Mouse (Mus musculus): ENCODE results near the gene Exosc1. TPM values are rescaled to one million over a fixed set of nuclear protein-coding genes. Genes with fewer than 3 reads are reported as not detected.

The Exosc1 gene
- polyA plus RNA-seq, 1 experiment: 46.5 TPM

DNA sequence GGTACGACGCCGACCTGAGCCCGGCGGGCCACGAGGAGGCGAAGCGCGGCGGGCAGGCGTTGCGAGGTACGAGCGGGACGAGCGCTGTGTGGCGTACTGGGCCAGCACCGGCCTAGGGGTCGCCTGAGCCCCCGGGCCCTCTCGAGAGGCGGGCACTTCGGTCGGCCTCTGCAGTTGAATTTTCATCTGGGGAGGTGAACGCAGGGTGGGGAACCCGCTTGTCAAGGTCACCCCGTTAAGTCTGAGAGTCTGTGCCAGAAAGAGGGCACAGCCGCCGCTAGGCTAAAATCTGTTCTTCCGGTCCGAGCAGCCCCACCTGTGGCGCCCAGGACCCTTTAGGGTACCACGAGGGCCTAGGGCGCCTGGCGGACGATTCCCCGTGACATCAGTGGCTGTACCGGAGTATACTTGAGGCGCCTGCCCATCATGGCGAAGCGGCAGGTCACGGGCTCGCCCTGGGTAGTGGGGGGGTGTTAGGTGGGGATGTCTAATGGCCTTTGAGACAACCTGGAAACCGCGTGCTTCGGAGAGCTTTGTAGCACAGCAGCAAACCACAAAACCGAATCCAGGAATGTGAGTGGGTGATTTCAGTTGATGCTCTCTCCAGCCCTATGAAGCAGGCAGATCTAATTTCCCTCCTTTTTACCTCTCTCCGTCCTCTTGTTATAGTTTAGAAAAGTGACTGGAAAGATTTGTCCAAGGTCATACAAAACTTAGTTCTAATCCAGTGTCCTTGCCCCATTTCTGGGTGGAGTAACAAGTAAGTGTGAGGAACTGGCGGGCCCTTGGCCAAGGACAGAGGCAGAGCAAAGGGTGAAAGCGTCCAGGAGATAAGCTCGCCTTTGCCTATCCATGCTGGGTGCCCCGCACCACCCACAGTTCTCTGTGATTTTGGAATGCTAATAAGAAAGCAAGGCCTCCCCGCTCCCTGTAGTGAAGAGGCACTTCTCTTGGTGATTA, 20.8 kb downstream of the Exosc1 start:
- Histone ChIP-seq H3K79me2 (ENCODE audit: control insufficient read depth, insufficient read depth) (peaks cover 56% of the 10 kb centered on the region), H3K27me3 (ENCODE audit: control insufficient read depth, insufficient read depth, insufficient read length) (no peaks in the 10 kb centered on the region), H3K4me3 (ENCODE audit: insufficient read depth, poor library complexity, severe bottlenecking) (peak overlapping the region; percentile 94), H3K36me3 (ENCODE audit: control insufficient read depth, insufficient read depth) (peaks cover 41% of the 10 kb centered on the region), H3K79me3 (ENCODE audit: low read depth) (peaks cover 51% of the 10 kb centered on the region), H3ac (ENCODE audit: control insufficient read depth, insufficient read length, low read depth) (peak overlapping the region; percentile 100)
- TF ChIP-seq MYOG (IDR thresholded peaks at IDR 0.05; ENCODE audit: control insufficient read depth, extremely low read depth, insufficient read length) (no peak), MAX (IDR thresholded peaks at IDR 0.05) (peak; percentile 58)

GRCm38 (mm10) chr19:41911178-41912073, 21.8 kb downstream of the Exosc1 start, which contains the start of gene Pgam1:
Gene Pgam1, plus strand, starts transcription at chr19:41911923.
- H3K4me3 ChIP-seq (ENCODE audit: insufficient read depth, poor library complexity, severe bottlenecking): peak within 1 kb of the TSS; percentile 94
- no peaks in the 10 kb centered on the region for H3K27me3 ChIP-seq (ENCODE audit: control insufficient read depth, insufficient read depth, insufficient read length)
- H3K79me3 ChIP-seq (ENCODE audit: low read depth): peaks cover 43% of the 10 kb centered on the region
- H3K36me3 ChIP-seq (ENCODE audit: control insufficient read depth, insufficient read depth): peaks cover 31% of the 10 kb centered on the region
- H3K79me2 ChIP-seq (ENCODE audit: control insufficient read depth, insufficient read depth): peaks cover 47% of the 10 kb centered on the region
- TF ChIP-seq MAX (IDR thresholded peaks at IDR 0.05) (peak; percentile 79), USF1 (IDR thresholded peaks at IDR 0.05; ENCODE audit: low read depth) (no peak)
- peak within 1 kb of the TSS; percentile 100 for H3ac ChIP-seq (ENCODE audit: control insufficient read depth, insufficient read length, low read depth)

DNA sequence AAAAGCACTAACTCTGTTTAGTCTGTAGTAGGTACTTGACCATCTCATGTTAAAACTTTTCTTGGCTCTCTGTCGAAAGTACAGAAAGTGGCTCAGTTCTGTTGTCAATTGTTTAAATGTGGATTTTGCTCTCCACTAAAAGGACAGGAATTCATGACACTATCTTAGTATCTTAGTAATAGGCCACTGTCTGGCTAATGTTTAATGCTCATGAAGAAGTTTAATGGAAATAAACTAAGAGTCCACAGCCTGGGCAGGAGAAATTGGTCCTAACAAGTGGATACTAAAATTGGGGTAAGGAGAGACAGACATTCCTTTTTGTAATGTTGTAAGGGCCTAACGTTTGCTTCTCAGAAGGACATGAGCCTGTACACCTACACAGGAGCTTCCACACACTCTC, 22.8 kb downstream of the Exosc1 start:
- Histone ChIP-seq H3K36me3 (ENCODE audit: control insufficient read depth, insufficient read depth) (peaks cover 21% of the 10 kb centered on the region), H3K79me3 (ENCODE audit: low read depth) (peaks cover 35% of the 10 kb centered on the region), H3ac (ENCODE audit: control insufficient read depth, insufficient read length, low read depth) (no peak overlapping the region), H3K4me3 (ENCODE audit: insufficient read depth, poor library complexity, severe bottlenecking) (no peak overlapping the region), H3K79me2 (ENCODE audit: control insufficient read depth, insufficient read depth) (peaks cover 36% of the 10 kb centered on the region), H3K27me3 (ENCODE audit: control insufficient read depth, insufficient read depth, insufficient read length) (no peaks in the 10 kb centered on the region)
- no peak for TF ChIP-seq CTCF (IDR thresholded peaks at IDR 0.05; ENCODE audit: control insufficient read depth, insufficient read depth, insufficient read length)
- TF ChIP-seq FOSL1 (IDR thresholded peaks at IDR 0.05; ENCODE audit: insufficient read depth, low read length, poor library complexity, severe bottlenecking): no peak
- TF ChIP-seq MYOD1 (IDR thresholded peaks at IDR 0.05; ENCODE audit: control insufficient read depth, insufficient read length, low read depth): no peak
- no peak for TF ChIP-seq MAX (IDR thresholded peaks at IDR 0.05)
- no peak for TF ChIP-seq CEBPB (IDR thresholded peaks at IDR 0.05; ENCODE audit: low read depth)
- no peak for TF ChIP-seq MYOG (IDR thresholded peaks at IDR 0.05; ENCODE audit: control insufficient read depth, extremely low read depth, insufficient read length)
- TF ChIP-seq USF1 (IDR thresholded peaks at IDR 0.05; ENCODE audit: low read depth): no peak

- Histone ChIP-seq H3K36me3 (ENCODE audit: control insufficient read depth, insufficient read depth) (peaks cover 6% of the 10 kb centered on the region), H3K4me3 (ENCODE audit: insufficient read depth, poor library complexity, severe bottlenecking) (no peak overlapping the region), H3K27me3 (ENCODE audit: control insufficient read depth, insufficient read depth, insufficient read length) (no peaks in the 10 kb centered on the region), H3ac (ENCODE audit: control insufficient read depth, insufficient read length, low read depth) (no peak overlapping the region), H3K79me3 (ENCODE audit: low read depth) (peaks cover 18% of the 10 kb centered on the region), H3K79me2 (ENCODE audit: control insufficient read depth, insufficient read depth) (peaks cover 20% of the 10 kb centered on the region)
- no peak for TF ChIP-seq FOSL1 (IDR thresholded peaks at IDR 0.05; ENCODE audit: insufficient read depth, low read length, poor library complexity, severe bottlenecking)
- no peak for TF ChIP-seq MAX (IDR thresholded peaks at IDR 0.05)
- no peak for TF ChIP-seq MYOG (IDR thresholded peaks at IDR 0.05; ENCODE audit: control insufficient read depth, extremely low read depth, insufficient read length)
- no peak for TF ChIP-seq CTCF (IDR thresholded peaks at IDR 0.05; ENCODE audit: control insufficient read depth, insufficient read depth, insufficient read length)
- TF ChIP-seq MYOD1 (IDR thresholded peaks at IDR 0.05; ENCODE audit: control insufficient read depth, insufficient read length, low read depth): no peak
- no peak for TF ChIP-seq USF1 (IDR thresholded peaks at IDR 0.05; ENCODE audit: low read depth)
- no peak for TF ChIP-seq CEBPB (IDR thresholded peaks at IDR 0.05; ENCODE audit: low read depth)
These were observed 24.5 kb downstream of the Exosc1 start for GRCm38 (mm10) chr19:41908736-41909135.

- H3K4me3 ChIP-seq (ENCODE audit: insufficient read depth, poor library complexity, severe bottlenecking): no peak overlapping the region
- H3ac ChIP-seq (ENCODE audit: control insufficient read depth, insufficient read length, low read depth): no peak overlapping the region
- TF ChIP-seq MAX (IDR thresholded peaks at IDR 0.05): no peak
- no peak for TF ChIP-seq MYOD1 (IDR thresholded peaks at IDR 0.05; ENCODE audit: control insufficient read depth, insufficient read length, low read depth)
- TF ChIP-seq FOSL1 (IDR thresholded peaks at IDR 0.05; ENCODE audit: insufficient read depth, low read length, poor library complexity, severe bottlenecking): no peak
- TF ChIP-seq CTCF (IDR thresholded peaks at IDR 0.05; ENCODE audit: control insufficient read depth, insufficient read depth, insufficient read length): no peak
- TF ChIP-seq CEBPB (IDR thresholded peaks at IDR 0.05; ENCODE audit: low read depth): no peak
- no peak for TF ChIP-seq MYOG (IDR thresholded peaks at IDR 0.05; ENCODE audit: control insufficient read depth, extremely low read depth, insufficient read length)
- TF ChIP-seq USF1 (IDR thresholded peaks at IDR 0.05; ENCODE audit: low read depth): no peak
- H3K79me2 ChIP-seq (ENCODE audit: control insufficient read depth, insufficient read depth): peaks cover 5% of the 10 kb centered on the region
- no peaks in the 10 kb centered on the region for H3K36me3 ChIP-seq (ENCODE audit: control insufficient read depth, insufficient read depth)
- no peaks in the 10 kb centered on the region for H3K27me3 ChIP-seq (ENCODE audit: control insufficient read depth, insufficient read depth, insufficient read length)
- peaks cover 3% of the 10 kb centered on the region for H3K79me3 ChIP-seq (ENCODE audit: low read depth)
These were observed 26.0 kb downstream of the Exosc1 start for GRCm38 (mm10) chr19:41907079-41907760.
